Mouse (Mus musculus): ENCODE data around the gene Fam193b. TPM values are rescaled to one million over a fixed set of nuclear protein-coding genes. Genes with fewer than 3 reads are reported as not detected.
"Not testable (repeated sequence)": the region's sequence is repeated elsewhere in the genome, so short reads cannot be mapped to it uniquely, and the experiment has no call there.

The Fam193b gene
- polyA plus RNA-seq, 1 experiment from 2014 or later: 63.7 TPM

GRCm38 (mm10) chr13:55568524-55568923, 2.4 kb downstream of the Fam193b start:
- H3K27me3 ChIP-seq (ENCODE audit: insufficient read depth, poor library complexity, severe bottlenecking): not testable (repeated sequence)

GRCm38 (mm10) chr13:55567949-55568348, 3.0 kb downstream of the Fam193b start:
- H3K4me3 ChIP-seq: no peak overlapping the region
- no peaks in the 10 kb centered on the region for H3K27me3 ChIP-seq (ENCODE audit: insufficient read depth, poor library complexity, severe bottlenecking)
- peaks cover 66% of the 10 kb centered on the region for H3K36me3 ChIP-seq
- no peaks in the 10 kb centered on the region for H3K9me3 ChIP-seq
- H3K27ac ChIP-seq: no peak overlapping the region
- no peak for DNase-seq (ENCODE audit: low spot score)
- H3K4me1 ChIP-seq (replicated peaks): peaks cover 28% of the 10 kb centered on the region
- WGBS: 91% methylated on average over 2 of the region's 2 CpGs

More at GRCm38 (mm10) chr13:55568524-55568923, 2.4 kb downstream of the Fam193b start:
- DNase-seq (ENCODE audit: low spot score); H3K4me3 ChIP-seq; H3K9me3 ChIP-seq; H3K27ac ChIP-seq: not testable (repeated sequence)
- WGBS: 90% methylated on average over 4 of the region's 4 CpGs
- Histone ChIP-seq H3K36me3 (peaks cover 60% of the 10 kb centered on the region), H3K4me1 (replicated peaks) (peaks cover 28% of the 10 kb centered on the region)

GRCm38 (mm10) chr13:55567001-55567400, 3.9 kb downstream of the Fam193b start:
- DNase-seq (ENCODE audit: low spot score): no peak
- Histone ChIP-seq H3K9me3 (no peaks in the 10 kb centered on the region), H3K36me3 (peaks cover 69% of the 10 kb centered on the region), H3K27me3 (ENCODE audit: insufficient read depth, poor library complexity, severe bottlenecking) (no peaks in the 10 kb centered on the region), H3K27ac (no peak overlapping the region), H3K4me1 (replicated peaks) (peaks cover 24% of the 10 kb centered on the region), H3K4me3 (no peak overlapping the region)
- WGBS: 94% methylated on average over 6 of the region's 6 CpGs

GRCm38 (mm10) chr13:55563266-55563879, 7.5 kb downstream of the Fam193b start:
- DNase-seq (ENCODE audit: low spot score): no peak
- no peaks in the 10 kb centered on the region for H3K4me1 ChIP-seq (replicated peaks)
- H3K27me3 ChIP-seq (ENCODE audit: insufficient read depth, poor library complexity, severe bottlenecking): no peaks in the 10 kb centered on the region
- H3K9me3 ChIP-seq: no peaks in the 10 kb centered on the region
- H3K27ac ChIP-seq: no peak overlapping the region
- no peak overlapping the region for H3K4me3 ChIP-seq
- WGBS: 82% methylated on average over 7 of the region's 7 CpGs
- H3K36me3 ChIP-seq: peaks cover 79% of the 10 kb centered on the region

- 93% methylated on average over 6 of the region's 6 CpGs for WGBS
- Histone ChIP-seq H3K27me3 (ENCODE audit: insufficient read depth, poor library complexity, severe bottlenecking) (no peaks in the 10 kb centered on the region), H3K27ac (no peak overlapping the region), H3K36me3 (peaks cover 76% of the 10 kb centered on the region), H3K4me3 (no peak overlapping the region), H3K9me3 (no peaks in the 10 kb centered on the region), H3K4me1 (replicated peaks) (no peaks in the 10 kb centered on the region)
- DNase-seq (ENCODE audit: low spot score): no peak
These were observed 13.4 kb downstream of the Fam193b start for GRCm38 (mm10) chr13:55557499-55557898.

- H3K27me3 ChIP-seq (ENCODE audit: insufficient read depth, poor library complexity, severe bottlenecking): no peaks in the 10 kb centered on the region
- WGBS: 91% methylated on average over 9 of the region's 9 CpGs
- no peaks in the 10 kb centered on the region for H3K4me1 ChIP-seq (replicated peaks)
- H3K9me3 ChIP-seq: no peaks in the 10 kb centered on the region
- DNase-seq (ENCODE audit: low spot score): no peak
- H3K27ac ChIP-seq: no peak overlapping the region
- H3K4me3 ChIP-seq: no peak overlapping the region
- peaks cover 85% of the 10 kb centered on the region for H3K36me3 ChIP-seq
These were observed 15.0 kb downstream of the Fam193b start for GRCm38 (mm10) chr13:55555921-55556320.

GRCm38 (mm10) chr13:55549061-55549460, 21.9 kb downstream of the Fam193b start:
- Histone ChIP-seq H3K4me3 (no peak overlapping the region), H3K27me3 (ENCODE audit: insufficient read depth, poor library complexity, severe bottlenecking) (no peaks in the 10 kb centered on the region), H3K36me3 (peaks cover 100% of the 10 kb centered on the region), H3K4me1 (replicated peaks) (no peaks in the 10 kb centered on the region), H3K9me3 (no peaks in the 10 kb centered on the region), H3K27ac (no peak overlapping the region)
- WGBS: 88% methylated on average over 15 of the region's 15 CpGs
- DNase-seq (ENCODE audit: low spot score): no peak

GRCm38 (mm10) chr13:55548426-55548825, 22.5 kb downstream of the Fam193b start:
- WGBS: 92% methylated on average over 5 of the region's 5 CpGs
- H3K36me3 ChIP-seq: peaks cover 100% of the 10 kb centered on the region
- no peaks in the 10 kb centered on the region for H3K4me1 ChIP-seq (replicated peaks)
- DNase-seq (ENCODE audit: low spot score): no peak
- no peak overlapping the region for H3K4me3 ChIP-seq
- no peak overlapping the region for H3K27ac ChIP-seq
- H3K9me3 ChIP-seq: no peaks in the 10 kb centered on the region
- H3K27me3 ChIP-seq (ENCODE audit: insufficient read depth, poor library complexity, severe bottlenecking): no peaks in the 10 kb centered on the region

GRCm38 (mm10) chr13:55547916-55548315, 23.0 kb downstream of the Fam193b start:
- peaks cover 100% of the 10 kb centered on the region for H3K36me3 ChIP-seq
- H3K4me3 ChIP-seq: no peak overlapping the region
- 88% methylated on average over 2 of the region's 2 CpGs for WGBS

GRCm38 (mm10) chr13:55544792-55545191, 26.1 kb downstream of the Fam193b start:
- Histone ChIP-seq H3K27me3 (ENCODE audit: insufficient read depth, poor library complexity, severe bottlenecking) (no peaks in the 10 kb centered on the region), H3K27ac (no peak overlapping the region), H3K4me3 (no peak overlapping the region), H3K9me3 (no peaks in the 10 kb centered on the region), H3K36me3 (peaks cover 100% of the 10 kb centered on the region), H3K4me1 (replicated peaks) (no peaks in the 10 kb centered on the region)
- WGBS: 92% methylated on average over 6 of the region's 6 CpGs
- no peak for DNase-seq (ENCODE audit: low spot score)

More at GRCm38 (mm10) chr13:55547916-55548315, 23.0 kb downstream of the Fam193b start:
- Histone ChIP-seq H3K27me3 (ENCODE audit: insufficient read depth, poor library complexity, severe bottlenecking) (no peaks in the 10 kb centered on the region), H3K4me1 (replicated peaks) (no peaks in the 10 kb centered on the region), H3K27ac (no peak overlapping the region), H3K9me3 (no peaks in the 10 kb centered on the region)
- DNase-seq (ENCODE audit: low spot score): no peak

- 93% methylated on average over 8 of the region's 8 CpGs for WGBS
- H3K9me3 ChIP-seq: no peaks in the 10 kb centered on the region
- H3K27me3 ChIP-seq (ENCODE audit: insufficient read depth, poor library complexity, severe bottlenecking): no peaks in the 10 kb centered on the region
- H3K36me3 ChIP-seq: peaks cover 100% of the 10 kb centered on the region
- H3K4me1 ChIP-seq (replicated peaks): no peaks in the 10 kb centered on the region
- DNase-seq (ENCODE audit: low spot score): no peak
- no peak overlapping the region for H3K4me3 ChIP-seq
- no peak overlapping the region for H3K27ac ChIP-seq
These were observed 27.5 kb downstream of the Fam193b start for GRCm38 (mm10) chr13:55543447-55543846.

- no peaks in the 10 kb centered on the region for H3K27me3 ChIP-seq (ENCODE audit: insufficient read depth, poor library complexity, severe bottlenecking)
- 96% methylated on average over 4 of the region's 4 CpGs for WGBS
- no peak overlapping the region for H3K4me3 ChIP-seq
- no peak overlapping the region for H3K27ac ChIP-seq
- no peaks in the 10 kb centered on the region for H3K4me1 ChIP-seq (replicated peaks)
- no peak for DNase-seq (ENCODE audit: low spot score)
- peaks cover 98% of the 10 kb centered on the region for H3K36me3 ChIP-seq
- no peaks in the 10 kb centered on the region for H3K9me3 ChIP-seq
These were observed 28.0 kb downstream of the Fam193b start for GRCm38 (mm10) chr13:55542891-55543290.

GRCm38 (mm10) chr13:55540933-55541332, 30.0 kb downstream of the Fam193b start:
- peaks cover 6% of the 10 kb centered on the region for H3K4me1 ChIP-seq (replicated peaks)
- no peak overlapping the region for H3K4me3 ChIP-seq
- H3K9me3 ChIP-seq: no peaks in the 10 kb centered on the region
- H3K27ac ChIP-seq: no peak overlapping the region
- H3K27me3 ChIP-seq (ENCODE audit: insufficient read depth, poor library complexity, severe bottlenecking): no peaks in the 10 kb centered on the region
- no peak for DNase-seq (ENCODE audit: low spot score)
- peaks cover 82% of the 10 kb centered on the region for H3K36me3 ChIP-seq
- WGBS: 87% methylated on average over 2 of the region's 2 CpGs
